Mouse (Mus musculus) erythroblast, adult 5-6 weeks (primary cell): ENCODE results near the gene Fen1. TPM values are rescaled to one million over a fixed set of nuclear protein-coding genes. Genes with fewer than 3 reads are reported as not detected.

Experiments
- ATAC-seq: replicated peaks from 2 replicates; pipeline ENCODE4 v1.8.0; 2016; ENCODE audit warnings: moderate number of reproducible peaks, mild to moderate bottlenecking, moderate TSS enrichment, inconsistent platforms; ENCODE audit not compliant: poor library complexity, low FRiP score, severe bottlenecking
- total RNA-seq, 2 experiments: library from RNA; stranded (forward) in 1 of 2; stranded (reverse) in 1 of 2; fragments of 150-400 nt in 1 of 2; fragments of 200-764, 138-1000 nt in 1 of 2; gene quantifications; 2 replicates each; pipeline versions ENCODE4 v1.2.3 to v1.2.4; 2015 to 2017; ENCODE audit warnings: low replicate concordance in 2 of 2

The Fen1 gene
- total RNA-seq, 2 experiments from 2014 or later = 15.2 to 38.4 TPM

GRCm38 (mm10) chr19:10149189-10149588 lies 54.8 kb downstream of the Fen1 start:
- ATAC-seq = no peak

Other genes with a start within 250 kb of the Fen1 start
- 939 and 1,145 TPM in 2 replicates for gene Fth1, start 223.6 kb downstream of the Fen1 start, total RNA-seq (2015; ENCODE audit: low replicate concordance)
- 1,067 and 1,257 TPM in 2 replicates for gene Fth1, start 223.6 kb downstream of the Fen1 start, total RNA-seq (2017; ENCODE audit: low replicate concordance)
- gene Best1, start 202.5 kb downstream of the Fen1 start, total RNA-seq (2015; ENCODE audit: low replicate concordance) = not detected in 2 replicates
- gene Best1, start 202.5 kb downstream of the Fen1 start, total RNA-seq (2017; ENCODE audit: low replicate concordance) = not detected in 2 replicates
- gene Rab3il1, start 202.5 kb downstream of the Fen1 start, total RNA-seq (2015; ENCODE audit: low replicate concordance) = 263 and 307 TPM in 2 replicates
- gene Rab3il1, start 202.5 kb downstream of the Fen1 start, total RNA-seq (2017; ENCODE audit: low replicate concordance) = 530 and 535 TPM in 2 replicates
- 1.7 and 12.1 TPM in 2 replicates for gene Fads3, start 162.6 kb downstream of the Fen1 start, total RNA-seq (2015; ENCODE audit: low replicate concordance)
- 9.3 and 18.5 TPM in 2 replicates for gene Fads3, start 162.6 kb downstream of the Fen1 start, total RNA-seq (2017; ENCODE audit: low replicate concordance)
- gene Fads2, start 102.4 kb downstream of the Fen1 start, total RNA-seq (2015; ENCODE audit: low replicate concordance) = 5.2 and 9.0 TPM in 2 replicates
- gene Fads2, start 102.4 kb downstream of the Fen1 start, total RNA-seq (2017; ENCODE audit: low replicate concordance) = 4.6 and 5.8 TPM in 2 replicates
- 19.2 and 38.2 TPM in 2 replicates for gene Fads1, start 21.3 kb downstream of the Fen1 start, total RNA-seq (2015; ENCODE audit: low replicate concordance)
- 13.0 and 15.6 TPM in 2 replicates for gene Fads1, start 21.3 kb downstream of the Fen1 start, total RNA-seq (2017; ENCODE audit: low replicate concordance)
- gene Tmem258, start 155 bp downstream of the Fen1 start, total RNA-seq (2015; ENCODE audit: low replicate concordance) = 87.8 and 120 TPM in 2 replicates
- 49.7 and 60.6 TPM in 2 replicates for gene Tmem258, start 155 bp downstream of the Fen1 start, total RNA-seq (2017; ENCODE audit: low replicate concordance)
- gene Myrf, start 36.6 kb upstream of the Fen1 start, total RNA-seq (2015; ENCODE audit: low replicate concordance) = not detected in 2 replicates
- 0.42 TPM in 1 of 2 replicates, not detected in the other for gene Myrf, start 36.6 kb upstream of the Fen1 start, total RNA-seq (2017; ENCODE audit: low replicate concordance)
- not detected in 2 replicates for gene Dagla, start 100.7 kb upstream of the Fen1 start, total RNA-seq (2015; ENCODE audit: low replicate concordance)
- gene Dagla, start 100.7 kb upstream of the Fen1 start, total RNA-seq (2017; ENCODE audit: low replicate concordance) = not detected in 2 replicates
- not detected in 2 replicates for gene Syt7, start 184.9 kb upstream of the Fen1 start, total RNA-seq (2015; ENCODE audit: low replicate concordance)
- gene Syt7, start 184.9 kb upstream of the Fen1 start, total RNA-seq (2017; ENCODE audit: low replicate concordance) = not detected in 2 replicates